Comparison of ENCODE assay signal across 21 mouse cellular contexts in genomic region chr16:52439600-52439999, GRCm38 (mm10). TPM values are rescaled to one million over a fixed set of nuclear protein-coding genes. Genes with fewer than 3 reads are reported as not detected.
A peak's percentile ranks its signal among the peaks of the same experiment; 100 is the strongest.
DNase-seq lines count a peak whose midpoint lies in the region; ATAC-seq and TF ChIP-seq lines count a peak whose summit lies in the region.
"Had no signal": no experiment of that assay in that cellular context is flagged by ENCODE, and none has a peak within 500 bp of the region (broad histone marks: within the 10 kb centered on the region; RNA-seq: fewer than 3 reads in every experiment).

No protein-coding gene starts in this region.

- no peak for TF ChIP-seq POLR2A in small intestine, adult 2 months (IDR thresholded peaks at IDR 0.05; ENCODE audit: low read depth, low read length)

- no peaks in the 10 kb centered on the region for H3K9me3 ChIP-seq in intestine, embryonic 16.5 days (ENCODE audit: control insufficient read depth, low read length)
- no peaks in the 10 kb centered on the region for H3K9me3 ChIP-seq in intestine, embryonic 15.5 days
- no peaks in the 10 kb centered on the region for H3K9me3 ChIP-seq in stomach, embryonic 15.5 days
- H3K9me3 ChIP-seq in stomach, postnatal 0 days (ENCODE audit: control insufficient read depth, low read length) = no peaks in the 10 kb centered on the region
- H3K9me3 ChIP-seq: embryonic facial prominence, embryonic 12.5 days; forebrain, embryonic 15.5 days; heart, embryonic 10.5 days; hindbrain, embryonic 12.5 days had no signal

- peak; percentile 36; the same call in 1 of the 2 replicates for ATAC-seq in intestine, embryonic 16.5 days
- ATAC-seq in intestine, embryonic 15.5 days = no peak
- ATAC-seq in stomach, embryonic 15.5 days (ENCODE audit: insufficient read depth, low FRiP score, low read depth) = no peak
- ATAC-seq in stomach, postnatal 0 days (ENCODE audit: low FRiP score, low TSS enrichment) = no peak
- ATAC-seq: activated CD4-positive, CD25-positive, alpha-beta regulatory T cell, adult 4 months; forebrain, embryonic 15.5 days; hindbrain, embryonic 16.5 days; Patski had no signal

- no peak overlapping the region for H3K4me2 ChIP-seq in intestine, embryonic 16.5 days (ENCODE audit: low read depth, low read length)
- no peak overlapping the region for H3K4me2 ChIP-seq in intestine, embryonic 15.5 days (replicated peaks)
- no peak overlapping the region for H3K4me2 ChIP-seq in stomach, embryonic 15.5 days
- no peak overlapping the region for H3K4me2 ChIP-seq in stomach, postnatal 0 days (replicated peaks; ENCODE audit: low read depth)
- H3K4me2 ChIP-seq: embryonic facial prominence, embryonic 12.5 days; forebrain, embryonic 15.5 days; hindbrain, embryonic 12.5 days had no signal

- no peak for TF ChIP-seq EP300 in stomach, postnatal 0 days (optimal IDR thresholded peaks at IDR 0.05)

- no peak for TF ChIP-seq CTCF in stomach, postnatal 0 days (IDR thresholded peaks at IDR 0.05; ENCODE audit: low read depth)
- TF ChIP-seq CTCF in small intestine, adult 2 months (IDR thresholded peaks at IDR 0.05; ENCODE audit: extremely low read depth, insufficient read length, insufficient replicate concordance, low read depth, low read length) = no peak

- H3K9ac ChIP-seq in intestine, embryonic 16.5 days (ENCODE audit: low read depth, low read length) = no peak overlapping the region
- no peak overlapping the region for H3K9ac ChIP-seq in intestine, embryonic 15.5 days
- H3K9ac ChIP-seq in stomach, embryonic 15.5 days = no peak overlapping the region
- H3K9ac ChIP-seq in stomach, postnatal 0 days (ENCODE audit: low read length) = no peak overlapping the region
- H3K9ac ChIP-seq: embryonic facial prominence, embryonic 12.5 days; forebrain, embryonic 15.5 days; hindbrain, embryonic 12.5 days had no signal

- peaks cover 9% of the 10 kb centered on the region for H3K4me1 ChIP-seq in intestine, embryonic 16.5 days (ENCODE audit: control insufficient read depth, insufficient read depth, low read length)
- no peaks in the 10 kb centered on the region for H3K4me1 ChIP-seq in intestine, embryonic 15.5 days (replicated peaks)
- no peaks in the 10 kb centered on the region for H3K4me1 ChIP-seq in stomach, embryonic 15.5 days
- no peaks in the 10 kb centered on the region; the same call in none of the 2 replicates for H3K4me1 ChIP-seq in stomach, postnatal 0 days (replicated peaks; ENCODE audit: control insufficient read depth, insufficient read depth)
- no peaks in the 10 kb centered on the region; the same call in 1 of the 2 replicates for H3K4me1 ChIP-seq in small intestine, adult 2 months (ENCODE audit: control insufficient read depth, insufficient read depth, insufficient read length, low read length)
- H3K4me1 ChIP-seq: embryonic facial prominence, embryonic 12.5 days; forebrain, embryonic 15.5 days; hindbrain, embryonic 12.5 days had no signal

- H3K36me3 ChIP-seq in intestine, embryonic 16.5 days (ENCODE audit: control insufficient read depth, insufficient read depth, low read length) = no peaks in the 10 kb centered on the region
- H3K36me3 ChIP-seq in intestine, embryonic 15.5 days = no peaks in the 10 kb centered on the region
- H3K36me3 ChIP-seq in stomach, embryonic 15.5 days = no peaks in the 10 kb centered on the region
- no peaks in the 10 kb centered on the region for H3K36me3 ChIP-seq in stomach, postnatal 0 days (ENCODE audit: control insufficient read depth, insufficient read depth, low read length)
- no peaks in the 10 kb centered on the region for H3K36me3 ChIP-seq in small intestine, adult 2 months (ENCODE audit: control insufficient read depth, insufficient read depth, low read length)
- H3K36me3 ChIP-seq: embryonic facial prominence, embryonic 12.5 days; forebrain, embryonic 15.5 days; heart, embryonic 10.5 days; hindbrain, embryonic 12.5 days had no signal

- no peak overlapping the region for H3K27ac ChIP-seq in intestine, embryonic 16.5 days (ENCODE audit: low read length)
- no peak overlapping the region for H3K27ac ChIP-seq in intestine, embryonic 15.5 days
- H3K27ac ChIP-seq in stomach, embryonic 15.5 days = peak overlapping the region; percentile 57; the same call in 1 of the 2 replicates
- H3K27ac ChIP-seq in stomach, postnatal 0 days (replicated peaks) = no peak overlapping the region; the same call in 1 of the 2 replicates
- H3K27ac ChIP-seq in small intestine, adult 2 months (ENCODE audit: insufficient read depth, low read depth, low read length) = peak overlapping the region; percentile 84
- H3K27ac ChIP-seq: embryonic facial prominence, embryonic 12.5 days; forebrain, embryonic 15.5 days; heart, embryonic 10.5 days; hindbrain, embryonic 12.5 days had no signal

- H3K27me3 ChIP-seq in intestine, embryonic 16.5 days (replicated peaks; ENCODE audit: control insufficient read depth, insufficient read depth, low read length) = no peaks in the 10 kb centered on the region
- no peaks in the 10 kb centered on the region for H3K27me3 ChIP-seq in intestine, embryonic 15.5 days (replicated peaks)
- H3K27me3 ChIP-seq in stomach, embryonic 15.5 days (replicated peaks) = no peaks in the 10 kb centered on the region
- no peaks in the 10 kb centered on the region for H3K27me3 ChIP-seq in stomach, postnatal 0 days (ENCODE audit: control insufficient read depth, insufficient read depth, low read length)
- H3K27me3 ChIP-seq in small intestine, adult 2 months (ENCODE audit: control insufficient read depth, insufficient read depth, low read length) = no peaks in the 10 kb centered on the region
- H3K27me3 ChIP-seq: embryonic facial prominence, embryonic 12.5 days; forebrain, embryonic 15.5 days; hindbrain, embryonic 12.5 days; Patski had no signal

- H3K4me3 ChIP-seq in intestine, embryonic 16.5 days (ENCODE audit: low read length) = no peak overlapping the region
- H3K4me3 ChIP-seq in intestine, embryonic 15.5 days (replicated peaks) = no peak overlapping the region
- H3K4me3 ChIP-seq in stomach, embryonic 15.5 days (replicated peaks) = no peak overlapping the region
- no peak overlapping the region for H3K4me3 ChIP-seq in stomach, postnatal 0 days (ENCODE audit: low read depth, low read length)
- no peak overlapping the region for H3K4me3 ChIP-seq in small intestine, adult 2 months (ENCODE audit: low read depth, low read length)
- H3K4me3 ChIP-seq: embryonic facial prominence, embryonic 12.5 days; forebrain, embryonic 15.5 days; heart, embryonic 10.5 days; hindbrain, embryonic 12.5 days had no signal

- DNase-seq in stomach, postnatal 0 days (ENCODE audit: low spot score) = no peak
- DNase-seq in cerebellum, postnatal 10 days = no peak
- DNase-seq in urinary bladder, postnatal 4 days (ENCODE audit: low spot score in 2 of 2) = no peak
- DNase-seq: adrenal gland, postnatal 14 days; cerebellum, adult 18-20 months; cerebellum, adult 9-11 months; gastrocnemius, postnatal 36 days; heart, adult 18-20 months; heart, postnatal 10 days; heart, postnatal 4 days had no signal

RNA-seq across cellular contexts. Expression of gene Alcam, which starts 14.3 kb away (rescaled TPM):
- 13.7 and 16.8 TPM in 2 replicates for polyA plus RNA-seq in intestine, embryonic 16.5 days (2015; fragmentation: Nextera tagmentation; extraction: Ambion mirVana)
- polyA plus RNA-seq in intestine, embryonic 15.5 days (2015; fragmentation: Nextera tagmentation; extraction: Ambion mirVana) = 16.9 and 18.2 TPM in 2 replicates
- 43.4 and 45.4 TPM in 2 replicates for polyA plus RNA-seq in stomach, embryonic 15.5 days (2015; fragmentation: Nextera tagmentation; extraction: Ambion mirVana)
- polyA plus RNA-seq in stomach, postnatal 0 days (2015; fragmentation: Nextera tagmentation; extraction: Ambion mirVana) = 19.7 and 20.4 TPM in 2 replicates
- 2.4 and 4.1 TPM in 2 replicates for polyA plus RNA-seq in small intestine, adult 2 months (2012; rRNA removed)

Comparison
In these comparisons a context has a peak if more than half of its experiments do, and no peak if none do; other contexts are left out.
1. H3K27ac ChIP-seq: peak in stomach, embryonic 15.5 days (single experiment) and small intestine, adult 2 months (single experiment); none in intestine, embryonic 16.5 days (single experiment), intestine, embryonic 15.5 days (single experiment) and stomach, postnatal 0 days (single experiment).